Mouse (Mus musculus) neutrophil, adult 5-6 weeks (primary cell): ENCODE data around the gene Lca5. TPM values are rescaled to one million over a fixed set of nuclear protein-coding genes. Genes with fewer than 3 reads are reported as not detected.
A peak's percentile ranks its signal among the peaks of the same experiment; 100 is the strongest.

Experiments
- ATAC-seq: fragments of 151-379, 151-347 bp; 2 replicates; pipeline ENCODE4 v1.8.0; 2017; ENCODE audit warnings: mild to moderate bottlenecking, moderate TSS enrichment; ENCODE audit not compliant: insufficient number of reproducible peaks, poor library complexity, low FRiP score, severe bottlenecking; ENCODE audit errors: extremely low read depth
- total RNA-seq: library from RNA; stranded (forward); fragments of 200-1000 nt; gene quantifications from 2 replicates; pipeline ENCODE4 v1.2.3, GENCODE M21; 2017

Lca5 gene
- 6.2 and 10.4 TPM in 2 replicates for total RNA-seq

- peak; percentile 98 for ATAC-seq
Observed at GRCm38 (mm10) chr9:83440392-83441357, at the start of gene Lca5. TSS of gene Lca5 (minus strand) at chr9:83441127.

GRCm38 (mm10) chr9:83488491-83489210, 47.7 kb upstream of the Lca5 start:
- ATAC-seq: no peak

- no peak for ATAC-seq
Observed at GRCm38 (mm10) chr9:83487771-83488470, 47.0 kb upstream of the Lca5 start.

- ATAC-seq: no peak
Observed at GRCm38 (mm10) chr9:83485966-83486365, 45.0 kb upstream of the Lca5 start.

GRCm38 (mm10) chr9:83485357-83485756, 44.4 kb upstream of the Lca5 start:
- ATAC-seq: no peak

- no peak for ATAC-seq
Observed at GRCm38 (mm10) chr9:83483419-83483818, 42.5 kb upstream of the Lca5 start.

- ATAC-seq: no peak
Observed at GRCm38 (mm10) chr9:83482176-83482949, 41.4 kb upstream of the Lca5 start.

GRCm38 (mm10) chr9:83469871-83470270, 28.9 kb upstream of the Lca5 start:
- no peak for ATAC-seq

- peak; percentile 93 for ATAC-seq
Observed at GRCm38 (mm10) chr9:83447771-83448170, 6.8 kb upstream of the Lca5 start.

- no peak for ATAC-seq
Observed at GRCm38 (mm10) chr9:83447176-83447575, 6.2 kb upstream of the Lca5 start.

GRCm38 (mm10) chr9:83437621-83438020, 3.3 kb downstream of the Lca5 start:
- ATAC-seq: peak; percentile 28; the same call in 1 of the 2 replicates

GRCm38 (mm10) chr9:83434489-83434888, 6.4 kb downstream of the Lca5 start:
- no peak for ATAC-seq

GRCm38 (mm10) chr9:83433661-83434060, 7.3 kb downstream of the Lca5 start:
- peak; percentile 57; the same call in 1 of the 2 replicates for ATAC-seq

GRCm38 (mm10) chr9:83427926-83428325, 13.0 kb downstream of the Lca5 start:
- no peak for ATAC-seq

GRCm38 (mm10) chr9:83418965-83419364, 22.0 kb downstream of the Lca5 start:
- ATAC-seq: no peak

- ATAC-seq: no peak
Observed at GRCm38 (mm10) chr9:83413046-83413445, 27.9 kb downstream of the Lca5 start.

- no peak for ATAC-seq
Observed at GRCm38 (mm10) chr9:83405150-83405549, 35.8 kb downstream of the Lca5 start.

- no peak for ATAC-seq
Observed at GRCm38 (mm10) chr9:83400783-83401182, 40.1 kb downstream of the Lca5 start.

- no peak for ATAC-seq
Observed at GRCm38 (mm10) chr9:83399414-83399813, 41.5 kb downstream of the Lca5 start.
